9 mouse cellular contexts compared by ENCODE assay signal in genomic region chr8:121922101-121922500, GRCm38 (mm10). TPM values are rescaled to one million over a fixed set of nuclear protein-coding genes. Genes with fewer than 3 reads are reported as not detected.
DNase-seq lines count a peak whose midpoint lies in the region; ATAC-seq and TF ChIP-seq lines count a peak whose summit lies in the region.
"Had no signal": no experiment of that assay in that cellular context is flagged by ENCODE, and none has a peak within 500 bp of the region (broad histone marks: within the 10 kb centered on the region; RNA-seq: fewer than 3 reads in every experiment).

No protein-coding gene starts in this region.

- 0 out of 2 replicates have a peak, but pooled peaks cover 6% of the 10 kb centered on the region for H3K4me1 ChIP-seq in intestine, embryonic 14.5 days (replicated peaks; ENCODE audit: control insufficient read depth, insufficient read depth, low read length)
- H3K4me1 ChIP-seq in neural tube, embryonic 15.5 days: peaks cover 10% of the 10 kb centered on the region
- H3K4me1 ChIP-seq in liver, embryonic 11.5 days (replicated peaks; ENCODE audit: control insufficient read depth, insufficient read depth, low read length): no peaks in the 10 kb centered on the region

- 32% methylated on average over 8 of the region's 8 CpGs for WGBS in intestine, embryonic 14.5 days
- 78% methylated on average over 8 of the region's 8 CpGs for WGBS in neural tube, embryonic 15.5 days
- 73% methylated on average over 8 of the region's 8 CpGs for WGBS in liver, embryonic 11.5 days

- no peak overlapping the region for H3K4me2 ChIP-seq in intestine, embryonic 14.5 days (ENCODE audit: low read length)
- no peak overlapping the region for H3K4me2 ChIP-seq in neural tube, embryonic 15.5 days
- H3K4me2 ChIP-seq in liver, embryonic 11.5 days: no peak overlapping the region

- no peaks in the 10 kb centered on the region for H3K36me3 ChIP-seq in intestine, embryonic 14.5 days (ENCODE audit: control insufficient read depth, insufficient read depth, low read length)
- H3K36me3 ChIP-seq in neural tube, embryonic 15.5 days: no peaks in the 10 kb centered on the region
- H3K36me3 ChIP-seq in liver, embryonic 11.5 days (ENCODE audit: control insufficient read depth, insufficient read depth, low read length): no peaks in the 10 kb centered on the region

- DNase-seq in gastrocnemius, adult 2 months: peak; percentile 67
- DNase-seq in gastrocnemius, postnatal 4 days (ENCODE audit: low spot score in 2 of 2): no peak
- DNase-seq in heart, adult 18-20 months: peak; percentile 73
- DNase-seq in intestine, embryonic 14.5 days (ENCODE audit: low spot score): no peak
- no peak for DNase-seq in liver, embryonic 11.5 days (ENCODE audit: low spot score)
- DNase-seq in urinary bladder, adult 18-20 months (ENCODE audit: low spot score in 2 of 2): no peak
- no peak for DNase-seq in thymus, postnatal 25 days

- ATAC-seq in intestine, embryonic 14.5 days (replicated peaks; ENCODE audit: low FRiP score, low TSS enrichment, low read depth): no peak
- ATAC-seq in neural tube, embryonic 15.5 days (ENCODE audit: low FRiP score): no peak
- ATAC-seq in liver, embryonic 11.5 days (replicated peaks; ENCODE audit: low FRiP score): no peak

- 0 out of 2 replicates have a peak overlapping the region, but pooled peaks have one; percentile 6 for H3K9ac ChIP-seq in intestine, embryonic 14.5 days (ENCODE audit: low read length)
- H3K9ac ChIP-seq in neural tube, embryonic 15.5 days (replicated peaks): no peak overlapping the region
- no peak overlapping the region for H3K9ac ChIP-seq in liver, embryonic 11.5 days (ENCODE audit: low read depth, low read length)

- no peak overlapping the region for H3K4me3 ChIP-seq in gastrocnemius, adult 2 months
- no peak overlapping the region for H3K4me3 ChIP-seq in intestine, embryonic 14.5 days (ENCODE audit: low read depth, low read length)
- no peak overlapping the region for H3K4me3 ChIP-seq in neural tube, embryonic 15.5 days (replicated peaks)
- no peak overlapping the region for H3K4me3 ChIP-seq in liver, embryonic 11.5 days (ENCODE audit: low read depth, low read length)

- peak overlapping the region; percentile 54 for H3K27ac ChIP-seq in gastrocnemius, adult 2 months
- peak overlapping the region; percentile 17; the same call in 1 of the 2 replicates for H3K27ac ChIP-seq in intestine, embryonic 14.5 days (ENCODE audit: low read depth)
- peak overlapping the region; percentile 62 for H3K27ac ChIP-seq in neural tube, embryonic 15.5 days (replicated peaks)
- no peak overlapping the region for H3K27ac ChIP-seq in liver, embryonic 11.5 days (ENCODE audit: low read depth, low read length)

- intact Hi-C loops in gastrocnemius, adult 2 months (cut with DNase I): loop anchor here (10.0 kb wide), 1 partner anchor 227 kb away; no protein-coding TSS in a partner anchor

- TF ChIP-seq CTCF in gastrocnemius, adult 2 months (IDR thresholded peaks at IDR 0.05): no peak

- H3K9me3 ChIP-seq in intestine, embryonic 14.5 days (ENCODE audit: control insufficient read depth, low read length): no peaks in the 10 kb centered on the region
- H3K9me3 ChIP-seq in neural tube, embryonic 15.5 days (replicated peaks): no peaks in the 10 kb centered on the region
- H3K9me3 ChIP-seq in liver, embryonic 11.5 days (ENCODE audit: control insufficient read depth, low read length): no peaks in the 10 kb centered on the region

- H3K27me3 ChIP-seq in intestine, embryonic 14.5 days (replicated peaks; ENCODE audit: control insufficient read depth, insufficient read depth, low read length): no peaks in the 10 kb centered on the region
- H3K27me3 ChIP-seq in neural tube, embryonic 15.5 days (replicated peaks): no peaks in the 10 kb centered on the region
- no peaks in the 10 kb centered on the region for H3K27me3 ChIP-seq in liver, embryonic 11.5 days (replicated peaks; ENCODE audit: control insufficient read depth, insufficient read depth, low read length)

RNA-seq across cellular contexts. Expression of gene Slc7a5, which starts 14.6 kb away (rescaled TPM):
- total RNA-seq in gastrocnemius, adult 2 months (2021): 1 to 10 TPM; 1.0 to 1.3 TPM
- total RNA-seq in gastrocnemius, postnatal 4 days (2021): 10 to 100 TPM; 21.9 to 22.4 TPM
- 1 to 10 TPM; 4.1 to 4.8 TPM for total RNA-seq in heart, adult 18-20 months (2021)
- 19.8 and 26.4 TPM in 2 replicates for polyA plus RNA-seq in intestine, embryonic 14.5 days (2014; fragmentation: Nextera tagmentation; extraction: Ambion mirVana)
- polyA plus RNA-seq in neural tube, embryonic 15.5 days (2015; fragmentation: Nextera tagmentation; extraction: Ambion mirVana): 39.6 and 41.1 TPM in 2 replicates
- 58.2 and 61.5 TPM in 2 replicates for polyA plus RNA-seq in liver, embryonic 11.5 days (2014; fragmentation: Nextera tagmentation; extraction: Ambion mirVana)

RNA-seq across cellular contexts. Expression of gene Car5a, which starts 22.6 kb away (rescaled TPM):
- total RNA-seq in gastrocnemius, adult 2 months (2021): not detected
- total RNA-seq in gastrocnemius, postnatal 4 days (2021): under 1 TPM in 1 of 2 experiments, not detected in 1; 0.44 TPM
- not detected for total RNA-seq in heart, adult 18-20 months (2021)
- polyA plus RNA-seq in intestine, embryonic 14.5 days (2014; fragmentation: Nextera tagmentation; extraction: Ambion mirVana): not detected in 2 replicates
- 0.46 and 0.50 TPM in 2 replicates for polyA plus RNA-seq in neural tube, embryonic 15.5 days (2015; fragmentation: Nextera tagmentation; extraction: Ambion mirVana)
- 0.55 and 0.66 TPM in 2 replicates for polyA plus RNA-seq in liver, embryonic 11.5 days (2014; fragmentation: Nextera tagmentation; extraction: Ambion mirVana)
- total RNA-seq: hematopoietic stem cell, adult 5-6 weeks had no signal

RNA-seq across cellular contexts. Expression of gene Banp, which starts 27.4 kb away (rescaled TPM):
- 10 to 100 TPM in 1 of 2 experiments, 1 to 10 TPM in 1; 8.8 to 18.7 TPM for total RNA-seq in gastrocnemius, adult 2 months (2021)
- total RNA-seq in gastrocnemius, postnatal 4 days (2021): 10 to 100 TPM; 15.6 to 17.4 TPM
- 10 to 100 TPM; 30.4 to 35.6 TPM for total RNA-seq in heart, adult 18-20 months (2021)
- 36.6 and 41.1 TPM in 2 replicates for polyA plus RNA-seq in intestine, embryonic 14.5 days (2014; fragmentation: Nextera tagmentation; extraction: Ambion mirVana)
- polyA plus RNA-seq in neural tube, embryonic 15.5 days (2015; fragmentation: Nextera tagmentation; extraction: Ambion mirVana): 51.1 and 52.8 TPM in 2 replicates
- polyA plus RNA-seq in liver, embryonic 11.5 days (2014; fragmentation: Nextera tagmentation; extraction: Ambion mirVana): 40.2 and 47.4 TPM in 2 replicates

Comparison
In these comparisons a context has a peak if more than half of its experiments do, and no peak if none do; other contexts are left out.
1. DNase-seq: peak in gastrocnemius, adult 2 months (single experiment) and heart, adult 18-20 months (2 of 2); none in gastrocnemius, postnatal 4 days (0 of 2), intestine, embryonic 14.5 days (single experiment), liver, embryonic 11.5 days (single experiment), urinary bladder, adult 18-20 months (0 of 2) and thymus, postnatal 25 days (single experiment).